Mouse (Mus musculus) midbrain, embryonic 16.5 days (tissue): ENCODE measurements around the gene Omg. TPM values are rescaled to one million over a fixed set of nuclear protein-coding genes. Genes with fewer than 3 reads are reported as not detected.

ENCODE experiments used
- ATAC-seq: fragments of 200-750 bp; cut with Nextera tagmentation; 2 replicates; pipeline ENCODE4 v1.8.0; 2017; ENCODE audit warnings: moderate TSS enrichment
- H3K27ac ChIP-seq: fragments of 300-500 bp; sonication (generic); 2 replicates; pipeline ENCODE4 v1.5.1; 2014; ENCODE audit warnings: mild to moderate bottlenecking, low read length, mixed read lengths
- H3K27me3 ChIP-seq: fragments of 300-500 bp; sonication (generic); 2 replicates; pipeline ENCODE4 v1.6.1; 2014; ENCODE audit warnings: low read depth, low read length, mixed read lengths; ENCODE audit not compliant: control insufficient read depth, insufficient read depth
- H3K36me3 ChIP-seq: fragments of 300-500 bp; sonication (generic); 2 replicates; pipeline ENCODE4 v1.6.1; 2014; ENCODE audit warnings: mild to moderate bottlenecking, low read length, moderate library complexity, mixed read lengths; ENCODE audit not compliant: control insufficient read depth, insufficient read depth
- H3K4me1 ChIP-seq: fragments of 300-500 bp; sonication (generic); 2 replicates; pipeline ENCODE4 v1.6.1; 2014; ENCODE audit warnings: mild to moderate bottlenecking, low read length, mixed read lengths; ENCODE audit not compliant: control insufficient read depth, insufficient read depth
- H3K4me2 ChIP-seq: fragments of 300-500 bp; sonication (generic); 2 replicates; pipeline ENCODE4 v1.6.1; 2014; ENCODE audit warnings: mild to moderate bottlenecking, low read length, mixed read lengths
- H3K4me3 ChIP-seq: fragments of 300-500 bp; sonication (generic); 2 replicates; pipeline ENCODE4 v1.5.1; 2014; ENCODE audit warnings: low read depth, mild to moderate bottlenecking, low read length, moderate library complexity, mixed read lengths
- H3K9ac ChIP-seq: fragments of 300-500 bp; sonication (generic); 2 replicates; pipeline ENCODE4 v1.6.1; 2014; ENCODE audit warnings: low read depth, low read length, mixed read lengths
- H3K9me3 ChIP-seq: fragments of 300-500 bp; sonication (generic); replicated peaks from 2 replicates; pipeline ENCODE4 v1.6.1; 2014; ENCODE audit warnings: mild to moderate bottlenecking, low read length, mixed read lengths; ENCODE audit not compliant: control insufficient read depth, poor library complexity, severe bottlenecking
- WGBS: fragments of 180-500 bp; shearing (Covaris S2); extraction: QIAGEN DNeasy Blood & Tissue Kit; methylation state at CpG from one replicate; pipeline ENCODE4 v1.1.7; 2014; 5-methylcytosine and 5-hydroxymethylcytosine counted together
- polyA plus RNA-seq: library from polyadenylated mRNA; unstranded; fragments of >200 nt; fragmentation: Nextera tagmentation; extraction: Ambion mirVana; gene quantifications from 2 replicates; pipeline ENCODE4 v1.2.1, GENCODE M21; 2015

Omg gene
- polyA plus RNA-seq, 1 experiment from 2014 or later, result 9.8 TPM

GRCm38 (mm10) chr11:79494976-79495800 lies 8.7 kb downstream of the Omg start:
- ATAC-seq, result no peak
- Histone ChIP-seq H3K36me3 (no peaks in the 10 kb centered on the region), H3K4me3 (no peak overlapping the region), H3K9ac (no peak overlapping the region), H3K4me1 (peaks cover 4% of the 10 kb centered on the region; the same call in 1 of the 2 replicates), H3K9me3 (no peaks in the 10 kb centered on the region), H3K4me2 (no peak overlapping the region), H3K27me3 (no peaks in the 10 kb centered on the region), H3K27ac (no peak overlapping the region)
- 66% methylated on average over 10 of the region's 10 CpGs for WGBS

GRCm38 (mm10) chr11:79484721-79485120 lies 19.2 kb downstream of the Omg start:
- peaks cover 6% of the 10 kb centered on the region; the same call in 1 of the 2 replicates for H3K36me3 ChIP-seq
- no peak for ATAC-seq
- H3K4me1 ChIP-seq, result no peaks in the 10 kb centered on the region
- no peak overlapping the region for H3K4me3 ChIP-seq
- H3K4me2 ChIP-seq, result no peak overlapping the region
- no peak overlapping the region for H3K9ac ChIP-seq
- no peak overlapping the region for H3K27ac ChIP-seq
- H3K27me3 ChIP-seq, result no peaks in the 10 kb centered on the region
- no peaks in the 10 kb centered on the region for H3K9me3 ChIP-seq

GRCm38 (mm10) chr11:79483876-79484528 lies 19.9 kb downstream of the Omg start:
- H3K9ac ChIP-seq, result no peak overlapping the region
- 92% methylated on average over 7 of the region's 7 CpGs for WGBS
- no peaks in the 10 kb centered on the region for H3K4me1 ChIP-seq
- H3K27me3 ChIP-seq, result no peaks in the 10 kb centered on the region
- peaks cover 6% of the 10 kb centered on the region; the same call in 1 of the 2 replicates for H3K36me3 ChIP-seq
- H3K4me3 ChIP-seq, result no peak overlapping the region
- no peak overlapping the region for H3K27ac ChIP-seq
- ATAC-seq, result no peak
- H3K9me3 ChIP-seq, result no peaks in the 10 kb centered on the region
- no peak overlapping the region for H3K4me2 ChIP-seq

GRCm38 (mm10) chr11:79483392-79483791 lies 20.5 kb downstream of the Omg start:
- Histone ChIP-seq H3K9me3 (no peaks in the 10 kb centered on the region), H3K27me3 (no peaks in the 10 kb centered on the region), H3K4me3 (no peak overlapping the region), H3K9ac (no peak overlapping the region), H3K4me1 (no peaks in the 10 kb centered on the region), H3K27ac (no peak overlapping the region), H3K36me3 (peaks cover 6% of the 10 kb centered on the region; the same call in 1 of the 2 replicates), H3K4me2 (no peak overlapping the region)
- 93% methylated on average over 6 of the region's 6 CpGs for WGBS
- no peak for ATAC-seq

- no peak for ATAC-seq
- whole genome bisulfite sequencing, result 89% methylated on average over 1 of the region's 1 CpGs
- H3K9ac ChIP-seq, result no peak overlapping the region
- H3K4me3 ChIP-seq, result no peak overlapping the region
- no peaks in the 10 kb centered on the region for H3K9me3 ChIP-seq
- no peak overlapping the region for H3K4me2 ChIP-seq
- peaks cover 12% of the 10 kb centered on the region for H3K36me3 ChIP-seq
- H3K27me3 ChIP-seq, result no peaks in the 10 kb centered on the region
- no peak overlapping the region for H3K27ac ChIP-seq
- no peaks in the 10 kb centered on the region for H3K4me1 ChIP-seq
Observed at GRCm38 (mm10) chr11:79468097-79468496, 35.8 kb downstream of the Omg start.

- Histone ChIP-seq H3K9me3 (no peaks in the 10 kb centered on the region), H3K27me3 (no peaks in the 10 kb centered on the region), H3K36me3 (peaks cover 11% of the 10 kb centered on the region; the same call in 1 of the 2 replicates), H3K9ac (no peak overlapping the region), H3K27ac (no peak overlapping the region), H3K4me2 (no peak overlapping the region), H3K4me1 (no peaks in the 10 kb centered on the region), H3K4me3 (no peak overlapping the region)
- no peak for ATAC-seq
- WGBS, result 90% methylated on average over 3 of the region's 3 CpGs
Observed at GRCm38 (mm10) chr11:79460756-79461450, 43.0 kb downstream of the Omg start.

GRCm38 (mm10) chr11:79459846-79460245 lies 44.0 kb downstream of the Omg start:
- Histone ChIP-seq H3K9ac (no peak overlapping the region), H3K27me3 (no peaks in the 10 kb centered on the region), H3K4me2 (no peak overlapping the region), H3K4me3 (no peak overlapping the region), H3K4me1 (no peaks in the 10 kb centered on the region), H3K36me3 (peaks cover 13% of the 10 kb centered on the region), H3K27ac (no peak overlapping the region), H3K9me3 (no peaks in the 10 kb centered on the region)
- no peak for ATAC-seq
- 95% methylated on average over 4 of the region's 4 CpGs for WGBS

- H3K27ac ChIP-seq, result no peak overlapping the region
- no peak overlapping the region for H3K4me2 ChIP-seq
- 92% methylated on average over 3 of the region's 3 CpGs for WGBS
- H3K4me1 ChIP-seq, result no peaks in the 10 kb centered on the region
- H3K36me3 ChIP-seq, result peaks cover 20% of the 10 kb centered on the region
- no peak overlapping the region for H3K4me3 ChIP-seq
- H3K9ac ChIP-seq, result no peak overlapping the region
- no peaks in the 10 kb centered on the region for H3K9me3 ChIP-seq
- no peak for ATAC-seq
- H3K27me3 ChIP-seq, result no peaks in the 10 kb centered on the region
Observed at GRCm38 (mm10) chr11:79457928-79458327, 46.0 kb downstream of the Omg start.

GRCm38 (mm10) chr11:79452966-79453365 lies 50.9 kb downstream of the Omg start:
- no peak for ATAC-seq
- H3K9me3 ChIP-seq, result no peaks in the 10 kb centered on the region
- H3K36me3 ChIP-seq, result peaks cover 28% of the 10 kb centered on the region
- no peaks in the 10 kb centered on the region for H3K27me3 ChIP-seq
- H3K27ac ChIP-seq, result no peak overlapping the region
- H3K4me3 ChIP-seq, result no peak overlapping the region
- no peak overlapping the region for H3K9ac ChIP-seq
- no peak overlapping the region for H3K4me2 ChIP-seq
- H3K4me1 ChIP-seq, result no peaks in the 10 kb centered on the region
